Mouse (Mus musculus) brown adipose tissue, adult 24 weeks (tissue): ENCODE measurements at regions not wholly inside any gene's neighbourhood (a gene's known extent, or its start where the extent isn't known, plus 50 kb on each side); places are given as distances from the start of the nearest gene placed in this dataset.

Source experiments
- H3K27ac ChIP-seq: fragments of 200-500 bp; replicated peaks from 2 replicates; pipeline ENCODE4 v1.5.1; 2012; ENCODE audit warnings: low read depth, mild to moderate bottlenecking, low read length
- H3K4me1 ChIP-seq: fragments of 200-500 bp; 2 replicates; pipeline ENCODE4 v1.6.1; 2012; ENCODE audit warnings: low read length, mixed read lengths; ENCODE audit not compliant: control insufficient read depth, insufficient read depth, insufficient read length
- H3K4me3 ChIP-seq: fragments of 200-500 bp; 2 replicates; pipeline ENCODE4 v1.5.1; 2012; ENCODE audit warnings: low read depth, mild to moderate bottlenecking, low read length, moderate library complexity; ENCODE audit not compliant: insufficient read depth

DNA sequence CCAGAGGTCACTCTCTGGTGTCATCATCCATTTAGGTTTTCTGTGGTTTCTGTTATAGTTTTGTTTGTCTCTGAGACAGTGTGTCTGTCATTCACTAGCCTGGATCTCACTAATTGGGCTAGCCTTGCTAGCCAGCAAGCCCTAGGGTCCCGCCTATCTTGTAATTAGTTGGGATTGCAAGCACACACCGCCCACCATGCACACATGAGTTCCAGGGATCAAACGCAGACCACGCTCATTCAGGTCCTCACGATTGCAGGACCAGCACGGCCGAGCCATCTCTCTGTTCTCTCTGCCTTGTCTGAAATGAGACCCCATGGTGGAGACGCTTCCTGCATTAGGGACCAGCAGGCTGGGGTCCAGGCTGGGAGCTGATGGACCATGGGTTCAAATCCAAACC lies 60.9 kb upstream of the Igsf21 start:
- no peak overlapping the region for H3K27ac ChIP-seq
- no peak overlapping the region for H3K4me3 ChIP-seq
- H3K4me1 ChIP-seq, result no peaks in the 10 kb centered on the region

DNA sequence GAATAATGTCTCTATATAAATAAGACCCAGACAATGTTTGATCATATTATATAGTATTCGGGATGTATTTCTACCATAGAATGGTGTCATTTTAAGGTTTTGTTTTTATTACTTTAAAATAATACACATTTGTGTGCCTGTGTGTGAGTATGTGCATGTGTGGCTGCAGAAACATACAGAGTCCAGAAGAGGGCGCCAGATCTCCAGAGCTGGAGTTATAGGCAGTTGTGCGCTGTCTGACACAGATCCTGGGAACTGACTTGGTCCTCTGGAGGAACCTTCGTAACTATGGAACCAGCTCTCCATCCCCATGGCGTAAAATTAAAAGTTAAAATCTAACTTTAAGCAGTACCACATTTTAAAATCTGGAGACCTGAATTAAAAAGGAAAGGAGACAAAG lies 58.4 kb upstream of the Igsf21 start:
- H3K4me3 ChIP-seq, result no peak overlapping the region
- no peak overlapping the region for H3K27ac ChIP-seq
- no peaks in the 10 kb centered on the region for H3K4me1 ChIP-seq

DNA sequence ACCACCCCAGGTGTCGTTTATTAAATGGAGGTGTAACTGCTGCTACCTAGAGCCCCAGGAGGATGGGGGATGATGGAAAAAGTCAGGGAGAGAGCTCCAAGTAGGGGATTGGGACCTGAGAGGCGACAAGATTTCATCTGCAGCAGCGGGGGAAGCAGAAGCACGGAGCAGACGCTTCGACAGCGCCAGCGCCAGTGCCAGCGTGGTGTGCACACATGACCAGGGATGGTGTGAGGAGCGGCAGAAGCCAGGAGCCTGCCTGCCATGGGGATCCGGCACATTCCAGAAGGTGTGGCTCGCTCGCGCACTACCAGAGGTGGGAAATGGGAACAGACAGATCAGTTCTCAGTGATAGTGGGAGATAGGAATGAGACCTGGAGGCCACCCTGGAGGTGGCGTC lies 55.1 kb upstream of the Igsf21 start:
- Histone ChIP-seq H3K4me3 (no peak overlapping the region), H3K4me1 (no peaks in the 10 kb centered on the region), H3K27ac (no peak overlapping the region)

DNA sequence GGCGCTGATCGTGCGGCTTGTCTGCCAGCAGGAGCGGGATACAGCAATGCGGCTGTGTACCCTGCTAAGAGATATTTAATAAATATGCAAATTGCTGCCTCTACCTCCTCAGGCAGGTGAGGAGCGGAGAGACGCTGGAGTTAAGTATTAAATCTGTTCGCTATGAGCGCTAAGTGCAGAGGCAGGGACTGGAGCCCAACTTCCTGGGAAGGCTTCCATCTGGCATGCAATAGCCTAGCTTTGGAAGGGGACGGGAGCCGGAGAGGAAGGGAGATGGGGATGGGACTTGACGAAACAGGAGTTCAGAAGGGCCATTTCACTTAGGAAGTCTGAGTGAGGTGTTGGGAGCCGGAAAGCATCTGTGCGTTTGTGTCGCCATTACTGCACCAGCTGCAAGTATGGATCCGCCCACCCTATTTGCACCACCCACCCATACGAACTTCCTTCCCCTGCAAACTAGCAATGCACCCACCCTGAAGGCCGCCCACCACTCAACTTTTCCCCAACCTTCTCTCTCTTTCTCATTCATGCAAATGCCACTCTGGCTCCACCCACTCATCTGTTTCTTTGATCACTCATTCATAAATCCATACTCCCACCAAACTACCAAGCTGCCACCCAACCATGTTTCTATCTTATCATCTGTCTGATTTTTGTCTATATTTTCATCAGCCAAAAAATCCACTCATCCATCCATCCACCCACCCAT lies 51.5 kb upstream of the Igsf21 start:
- H3K27ac ChIP-seq, result no peak overlapping the region
- no peaks in the 10 kb centered on the region for H3K4me1 ChIP-seq
- H3K4me3 ChIP-seq, result no peak overlapping the region
